Mouse (Mus musculus): ENCODE data around the gene Nomo1.

DNA sequence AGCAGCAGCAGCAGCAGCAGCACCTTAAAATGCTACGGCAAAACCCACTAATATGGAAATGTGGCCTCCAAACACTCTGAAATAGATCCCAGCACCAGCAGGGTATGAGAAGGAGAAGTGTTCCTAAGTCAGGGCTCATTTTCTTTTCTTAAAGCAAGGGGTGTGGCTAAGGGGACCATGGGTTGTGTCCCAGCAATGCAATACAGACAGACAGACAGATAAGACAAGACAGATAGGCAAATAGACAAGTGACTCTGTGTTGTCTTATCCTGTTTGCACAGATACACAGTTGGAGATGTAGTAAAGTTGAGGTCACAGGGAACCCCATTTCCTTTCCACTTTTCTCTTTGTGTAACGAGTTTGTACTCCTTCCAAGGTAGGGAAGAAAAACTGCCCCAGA, 2.4 kb upstream of the Nomo1 start:
- no peak for TF ChIP-seq CTCF (IDR thresholded peaks at IDR 0.05; ENCODE audit: insufficient read depth, low read length)
- TF ChIP-seq POLR2A (IDR thresholded peaks at IDR 0.05; ENCODE audit: borderline replicate concordance, extremely low read depth, low read depth, low read length), result no peak
